Mouse (Mus musculus): ENCODE results near the gene ccdc198. TPM values are rescaled to one million over a fixed set of nuclear protein-coding genes. Genes with fewer than 3 reads are reported as not detected.
A peak's percentile ranks its signal among the peaks of the same experiment; 100 is the strongest.
"Not testable (repeated sequence)": the region's sequence is repeated elsewhere in the genome, so short reads cannot be mapped to it uniquely, and the experiment has no call there.

ccdc198 gene
- polyA plus RNA-seq, 1 experiment from 2014 or later, result 48.4 TPM

GRCm38 (mm10) chr14:49219466-49220022 is 25.7 kb downstream of the ccdc198 start:
- 85% methylated on average over 4 of the region's 4 CpGs for WGBS
- not testable (repeated sequence) for H3K4me2 ChIP-seq (ENCODE audit: low read length); H3K27ac ChIP-seq (ENCODE audit: low read depth); H3K36me3 ChIP-seq (ENCODE audit: control insufficient read depth, insufficient read depth, low read length); H3K4me1 ChIP-seq (replicated peaks; ENCODE audit: control insufficient read depth, insufficient read depth, low read length); H3K9ac ChIP-seq (ENCODE audit: low read length); H3K27me3 ChIP-seq (replicated peaks; ENCODE audit: control insufficient read depth, insufficient read depth, low read length); H3K4me3 ChIP-seq (ENCODE audit: low read depth, low read length); ATAC-seq (replicated peaks; ENCODE audit: low FRiP score, low TSS enrichment, low read depth); DNase-seq (ENCODE audit: low spot score); H3K9me3 ChIP-seq (ENCODE audit: control insufficient read depth, low read length)

- DNase-seq (ENCODE audit: low spot score) (no peak), ATAC-seq (replicated peaks; ENCODE audit: low FRiP score, low TSS enrichment, low read depth) (no peak)
- Histone ChIP-seq H3K27me3 (replicated peaks; ENCODE audit: control insufficient read depth, insufficient read depth, low read length) (no peaks in the 10 kb centered on the region), H3K4me3 (ENCODE audit: low read depth, low read length) (no peak overlapping the region), H3K4me1 (replicated peaks; ENCODE audit: control insufficient read depth, insufficient read depth, low read length) (no peaks in the 10 kb centered on the region), H3K9me3 (ENCODE audit: control insufficient read depth, low read length) (no peaks in the 10 kb centered on the region), H3K4me2 (ENCODE audit: low read length) (no peak overlapping the region), H3K27ac (ENCODE audit: low read depth) (no peak overlapping the region), H3K9ac (ENCODE audit: low read length) (no peak overlapping the region), H3K36me3 (ENCODE audit: control insufficient read depth, insufficient read depth, low read length) (no peaks in the 10 kb centered on the region)
- WGBS, result 70% methylated on average over 7 of the region's 7 CpGs
These were observed 26.6 kb downstream of the ccdc198 start for GRCm38 (mm10) chr14:49218677-49219076.

- not testable (repeated sequence) for ATAC-seq (replicated peaks; ENCODE audit: low FRiP score, low TSS enrichment, low read depth); H3K27me3 ChIP-seq (replicated peaks; ENCODE audit: control insufficient read depth, insufficient read depth, low read length); H3K9me3 ChIP-seq (ENCODE audit: control insufficient read depth, low read length); H3K36me3 ChIP-seq (ENCODE audit: control insufficient read depth, insufficient read depth, low read length); H3K4me2 ChIP-seq (ENCODE audit: low read length); H3K4me1 ChIP-seq (replicated peaks; ENCODE audit: control insufficient read depth, insufficient read depth, low read length); H3K4me3 ChIP-seq (ENCODE audit: low read depth, low read length); DNase-seq (ENCODE audit: low spot score); H3K9ac ChIP-seq (ENCODE audit: low read length); H3K27ac ChIP-seq (ENCODE audit: low read depth)
- 79% methylated on average over 3 of the region's 3 CpGs for WGBS
These were observed 35.1 kb downstream of the ccdc198 start for GRCm38 (mm10) chr14:49210215-49210614.

GRCm38 (mm10) chr14:49201073-49201778 is 44.0 kb downstream of the ccdc198 start:
- Histone ChIP-seq H3K9me3 (ENCODE audit: control insufficient read depth, low read length) (no peaks in the 10 kb centered on the region), H3K27me3 (replicated peaks; ENCODE audit: control insufficient read depth, insufficient read depth, low read length) (no peaks in the 10 kb centered on the region), H3K4me3 (ENCODE audit: low read depth, low read length) (no peak overlapping the region), H3K36me3 (ENCODE audit: control insufficient read depth, insufficient read depth, low read length) (no peaks in the 10 kb centered on the region), H3K4me2 (ENCODE audit: low read length) (no peak overlapping the region), H3K27ac (ENCODE audit: low read depth) (no peak overlapping the region), H3K9ac (ENCODE audit: low read length) (no peak overlapping the region), H3K4me1 (replicated peaks; ENCODE audit: control insufficient read depth, insufficient read depth, low read length) (no peaks in the 10 kb centered on the region)
- WGBS, result 65% methylated on average over 9 of the region's 9 CpGs
- ATAC-seq (replicated peaks; ENCODE audit: low FRiP score, low TSS enrichment, low read depth) (no peak), DNase-seq (ENCODE audit: low spot score) (no peak)

GRCm38 (mm10) chr14:49197031-49197527 is 48.2 kb downstream of the ccdc198 start:
- H3K4me2 ChIP-seq (ENCODE audit: low read length), result no peak overlapping the region
- no peaks in the 10 kb centered on the region for H3K9me3 ChIP-seq (ENCODE audit: control insufficient read depth, low read length)
- DNase-seq (ENCODE audit: low spot score), result no peak
- no peak overlapping the region for H3K27ac ChIP-seq (ENCODE audit: low read depth)
- no peak overlapping the region for H3K9ac ChIP-seq (ENCODE audit: low read length)
- no peaks in the 10 kb centered on the region for H3K27me3 ChIP-seq (replicated peaks; ENCODE audit: control insufficient read depth, insufficient read depth, low read length)
- ATAC-seq (replicated peaks; ENCODE audit: low FRiP score, low TSS enrichment, low read depth), result no peak
- H3K36me3 ChIP-seq (ENCODE audit: control insufficient read depth, insufficient read depth, low read length), result peaks cover 3% of the 10 kb centered on the region; the same call in 1 of the 2 replicates
- H3K4me1 ChIP-seq (replicated peaks; ENCODE audit: control insufficient read depth, insufficient read depth, low read length), result no peaks in the 10 kb centered on the region
- 87% methylated on average over 2 of the region's 2 CpGs for WGBS
- no peak overlapping the region for H3K4me3 ChIP-seq (ENCODE audit: low read depth, low read length)

DNA sequence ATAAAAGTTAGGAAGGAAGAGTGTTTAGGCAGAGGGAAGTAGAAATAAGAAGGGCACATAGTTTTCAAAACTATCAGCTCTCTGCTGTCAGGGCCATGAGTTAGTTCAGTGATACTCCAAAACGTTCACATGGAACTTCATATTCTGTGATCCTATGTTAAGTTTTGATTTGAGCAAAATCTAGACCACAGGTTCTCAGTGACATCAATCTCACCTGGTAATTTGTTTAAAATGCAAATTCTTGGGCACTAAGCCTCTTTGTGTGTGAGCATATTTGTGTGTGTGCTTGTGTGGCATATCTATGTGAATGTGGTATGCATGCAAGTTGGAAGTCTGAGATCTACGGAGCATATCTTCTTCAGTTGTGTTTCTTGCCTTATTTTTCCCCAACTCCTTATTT is 59.0 kb downstream of the ccdc198 start:
- Histone ChIP-seq H3K27me3 (replicated peaks; ENCODE audit: control insufficient read depth, insufficient read depth, low read length) (no peaks in the 10 kb centered on the region), H3K4me1 (replicated peaks; ENCODE audit: control insufficient read depth, insufficient read depth, low read length) (no peaks in the 10 kb centered on the region), H3K36me3 (ENCODE audit: control insufficient read depth, insufficient read depth, low read length) (peaks cover 66% of the 10 kb centered on the region), H3K9ac (ENCODE audit: low read length) (no peak overlapping the region), H3K4me2 (ENCODE audit: low read length) (no peak overlapping the region), H3K9me3 (ENCODE audit: control insufficient read depth, low read length) (no peaks in the 10 kb centered on the region), H3K27ac (ENCODE audit: low read depth) (no peak overlapping the region), H3K4me3 (ENCODE audit: low read depth, low read length) (no peak overlapping the region)
- DNase-seq (ENCODE audit: low spot score), result no peak
- WGBS, result 88% methylated on average over 2 of the region's 2 CpGs
- no peak for ATAC-seq (replicated peaks; ENCODE audit: low FRiP score, low TSS enrichment, low read depth)

DNA sequence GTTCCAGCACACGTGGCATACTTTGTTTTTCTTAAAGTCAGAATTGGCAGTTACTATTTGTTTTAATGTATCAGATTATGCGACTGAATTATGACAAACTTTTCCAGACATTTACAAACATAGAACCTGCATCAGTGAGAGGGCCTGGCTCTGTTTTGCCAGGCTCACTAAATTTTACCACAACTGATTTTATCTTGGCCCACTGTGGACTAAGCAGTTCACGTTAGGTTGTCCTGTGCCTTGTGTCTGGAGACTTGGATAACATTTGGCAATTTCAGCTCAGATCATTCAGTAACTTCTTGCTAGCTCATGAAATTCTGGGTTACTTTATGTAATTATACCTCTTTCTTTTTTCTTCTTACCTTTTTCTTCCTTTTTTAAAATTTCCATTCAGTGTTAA is 65.5 kb downstream of the ccdc198 start:
- Histone ChIP-seq H3K27ac (ENCODE audit: low read depth) (no peak overlapping the region), H3K4me3 (ENCODE audit: low read depth, low read length) (no peak overlapping the region), H3K4me1 (replicated peaks; ENCODE audit: control insufficient read depth, insufficient read depth, low read length) (peaks cover under 1% of the 10 kb centered on the region), H3K36me3 (ENCODE audit: control insufficient read depth, insufficient read depth, low read length) (peaks cover 47% of the 10 kb centered on the region), H3K9ac (ENCODE audit: low read length) (no peak overlapping the region), H3K27me3 (replicated peaks; ENCODE audit: control insufficient read depth, insufficient read depth, low read length) (no peaks in the 10 kb centered on the region), H3K9me3 (ENCODE audit: control insufficient read depth, low read length) (no peaks in the 10 kb centered on the region), H3K4me2 (ENCODE audit: low read length) (no peak overlapping the region)
- no peak for DNase-seq (ENCODE audit: low spot score)
- WGBS, result 77% methylated on average over 3 of the region's 3 CpGs
- ATAC-seq (replicated peaks; ENCODE audit: low FRiP score, low TSS enrichment, low read depth), result no peak

GRCm38 (mm10) chr14:49173290-49174135 is 71.8 kb downstream of the ccdc198 start:
- 31% methylated on average over 16 of the region's 16 CpGs for WGBS
- DNase-seq (ENCODE audit: low spot score), result peak; percentile 56
- H3K9ac ChIP-seq (ENCODE audit: low read length), result peak overlapping the region; percentile 83
- H3K4me2 ChIP-seq (ENCODE audit: low read length), result peak overlapping the region; percentile 94
- peaks cover 17% of the 10 kb centered on the region for H3K4me1 ChIP-seq (replicated peaks; ENCODE audit: control insufficient read depth, insufficient read depth, low read length)
- no peaks in the 10 kb centered on the region for H3K27me3 ChIP-seq (replicated peaks; ENCODE audit: control insufficient read depth, insufficient read depth, low read length)
- H3K36me3 ChIP-seq (ENCODE audit: control insufficient read depth, insufficient read depth, low read length), result peaks cover 18% of the 10 kb centered on the region; the same call in 1 of the 2 replicates
- no peak for ATAC-seq (replicated peaks; ENCODE audit: low FRiP score, low TSS enrichment, low read depth)
- no peak overlapping the region for H3K27ac ChIP-seq (ENCODE audit: low read depth)
- H3K4me3 ChIP-seq (ENCODE audit: low read depth, low read length), result peak overlapping the region; percentile 79
- H3K9me3 ChIP-seq (ENCODE audit: control insufficient read depth, low read length), result no peaks in the 10 kb centered on the region

Measured in intestine, embryonic 14.5 days (tissue).